Mouse (Mus musculus) bone marrow macrophage, adult 2 months (primary cell): Measurements from ENCODE around the gene Kcnk4.

Source experiments
- CTCF ChIP-seq: IDR thresholded peaks from 2 replicates; pipeline ENCODE4 v1.5.1; 2012; ENCODE audit warnings: low read depth, mild to moderate bottlenecking, low read length, moderate library complexity
- POLR2A ChIP-seq: IDR thresholded peaks from 2 replicates; pipeline ENCODE4 v1.6.1; 2012; ENCODE audit warnings: mild to moderate bottlenecking, low read depth, low read length, borderline replicate concordance

DNA sequence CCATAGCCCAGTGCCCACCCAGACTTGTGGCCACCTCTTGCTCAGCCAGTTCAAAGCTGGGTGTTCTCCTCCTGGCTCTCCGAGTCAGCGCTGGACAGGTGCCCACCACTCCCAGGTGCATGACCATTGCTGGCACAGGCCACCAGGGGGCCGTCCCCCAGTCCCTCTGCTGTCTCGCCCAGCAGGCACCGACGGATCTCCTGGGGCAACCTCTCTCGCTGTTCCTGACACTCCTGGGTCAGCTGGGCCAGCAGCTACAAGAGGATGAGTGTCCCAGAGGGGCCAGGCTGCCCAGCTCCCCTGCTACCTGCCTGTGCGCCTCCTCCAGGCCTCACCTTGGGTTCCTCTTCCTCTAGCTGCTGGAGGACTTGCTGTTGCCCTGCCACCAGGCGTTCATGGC lies 19.7 kb upstream of the Kcnk4 start:
- no peak for TF ChIP-seq CTCF
- no peak for TF ChIP-seq POLR2A
